Mouse (Mus musculus): ENCODE data around the gene Eloa.

DNA sequence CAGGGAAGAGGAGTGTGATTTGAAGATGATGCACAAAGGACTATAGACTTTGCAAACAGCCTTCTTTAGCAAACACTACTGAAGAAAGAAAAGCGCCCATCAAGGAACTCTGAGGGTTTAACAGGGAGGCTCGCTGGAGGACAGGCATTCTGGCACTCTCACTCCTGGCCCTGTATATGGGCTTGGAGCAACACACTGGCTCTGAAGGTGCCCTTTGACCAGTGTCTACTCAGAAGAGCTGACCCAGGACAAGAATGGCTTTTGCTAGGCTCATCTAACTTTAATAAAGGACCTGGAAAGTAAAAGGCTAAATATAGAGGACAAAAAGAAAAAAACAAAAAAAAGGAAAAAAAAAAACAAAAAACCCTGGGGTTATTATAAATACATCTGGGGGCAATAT lies 16.6 kb downstream of the Eloa start:
- TF ChIP-seq CTCF (IDR thresholded peaks at IDR 0.05; ENCODE audit: low read depth) (no peak), EP300 (optimal IDR thresholded peaks at IDR 0.05) (no peak)
